Mouse (Mus musculus) large intestine, adult 2 months (tissue): Measurements from ENCODE around the gene Mapk14. TPM values are rescaled to one million over a fixed set of nuclear protein-coding genes. Genes with fewer than 3 reads are reported as not detected.

ENCODE experiments used
- DNase-seq: peaks from one replicate; pipeline ENCODE4 v3.0.0-alpha.2; 2012; ENCODE audit warnings: low read depth, low spot score
- WGBS: fragments of 180-500 bp; shearing (Covaris S2); methylation state at CpG from one replicate; pipeline ENCODE4 v1.1.7; 2018; 5-methylcytosine and 5-hydroxymethylcytosine counted together
- polyA plus RNA-seq: library from polyadenylated mRNA; depleted of rRNA; stranded (reverse); fragments of >200 nt; gene quantifications from 2 replicates; pipeline ENCODE4 v1.2.3, GENCODE M21; 2012; rRNA removed

Gene Mapk14
- polyA plus RNA-seq, 1 experiment: 49.0 TPM

GRCm38 (mm10) chr17:28775161-28775560 is 84.0 kb downstream of the Mapk14 start:
- no peak for DNase-seq
- 83% methylated on average over 4 of the region's 4 CpGs for WGBS

GRCm38 (mm10) chr17:28776817-28777216 is 85.7 kb downstream of the Mapk14 start:
- no peak for DNase-seq
- 91% methylated on average over 3 of the region's 3 CpGs for WGBS

- WGBS: 84% methylated on average over 16 of the region's 16 CpGs
- no peak for DNase-seq
Observed at GRCm38 (mm10) chr17:28777231-28778005, 86.3 kb downstream of the Mapk14 start.

- no peak for DNase-seq
- WGBS: 98% methylated on average over 3 of the region's 3 CpGs
Observed at GRCm38 (mm10) chr17:28779735-28780134, 88.6 kb downstream of the Mapk14 start.

- 66% methylated on average over 3 of the region's 3 CpGs for WGBS
- DNase-seq: no peak
Observed at GRCm38 (mm10) chr17:28780836-28781235, 89.7 kb downstream of the Mapk14 start.

- DNase-seq: no peak
- 60% methylated on average over 9 of the region's 9 CpGs for WGBS
Observed at GRCm38 (mm10) chr17:28781290-28782045, 90.3 kb downstream of the Mapk14 start.

- WGBS: 86% methylated on average over 3 of the region's 3 CpGs
- DNase-seq: no peak
Observed at GRCm38 (mm10) chr17:28785036-28785435, 93.9 kb downstream of the Mapk14 start.

- no peak for DNase-seq
- 97% methylated on average over 12 of the region's 12 CpGs for WGBS
Observed at GRCm38 (mm10) chr17:28787507-28787906, 96.4 kb downstream of the Mapk14 start.

GRCm38 (mm10) chr17:28797031-28797430 is 105.9 kb downstream of the Mapk14 start:
- 94% methylated on average over 4 of the region's 4 CpGs for WGBS

More at GRCm38 (mm10) chr17:28797031-28797430, 105.9 kb downstream of the Mapk14 start:
- DNase-seq: no peak

Other genes with a start within 250 kb of the Mapk14 start
- 12.8 and 17.9 TPM in 2 replicates for gene Fkbp5, start 173.8 kb upstream of the Mapk14 start, polyA plus RNA-seq
- gene Armc12, start 160.5 kb upstream of the Mapk14 start, polyA plus RNA-seq: not detected in 2 replicates
- gene Clpsl2, start 141.9 kb upstream of the Mapk14 start, polyA plus RNA-seq: 0.38 TPM in 1 of 2 replicates, not detected in the other
- 606 and 786 TPM in 2 replicates for gene Clps, start 130.6 kb upstream of the Mapk14 start, polyA plus RNA-seq
- gene Lhfpl5, start 115.7 kb upstream of the Mapk14 start, polyA plus RNA-seq: 0.63 and 0.84 TPM in 2 replicates
- gene Srpk1, start 68.6 kb upstream of the Mapk14 start, polyA plus RNA-seq: 26.6 and 38.3 TPM in 2 replicates
- 0.14 and 0.52 TPM in 2 replicates for gene Slc26a8, start 1.1 kb upstream of the Mapk14 start, polyA plus RNA-seq
- 0.26 and 0.44 TPM in 2 replicates for gene AC170998.1, start 34.8 kb downstream of the Mapk14 start, polyA plus RNA-seq
- gene Mapk13, start 78.0 kb downstream of the Mapk14 start, polyA plus RNA-seq: 387 and 424 TPM in 2 replicates
- 71.3 and 102 TPM in 2 replicates for gene Brpf3, start 109.8 kb downstream of the Mapk14 start, polyA plus RNA-seq
- 1.0 and 1.5 TPM in 2 replicates for gene Pnpla1, start 167.1 kb downstream of the Mapk14 start, polyA plus RNA-seq
- gene 4930539E08Rik, start 224.0 kb downstream of the Mapk14 start, polyA plus RNA-seq: 31.1 and 47.3 TPM in 2 replicates